Mouse (Mus musculus): Measurements from ENCODE around the gene Nckap5l. TPM values are rescaled to one million over a fixed set of nuclear protein-coding genes. Genes with fewer than 3 reads are reported as not detected.
A peak's percentile ranks its signal among the peaks of the same experiment; 100 is the strongest.

Gene Nckap5l
- total RNA-seq (2021): 10 to 100 TPM; 30.4 to 36.0 TPM
- long read RNA-seq, experiment 1, partial matches to known transcripts: 17 of 20 reads
- long read RNA-seq, experiment 1, other reads (novel, unspliced or antisense): 3 of 20 reads
- long read RNA-seq, experiment 2, full-length matches to known transcripts: 1 of 11 reads
- long read RNA-seq, experiment 2, partial matches to known transcripts: 6 of 11 reads
- long read RNA-seq, experiment 2, other reads (novel, unspliced or antisense): 4 of 11 reads

DNA sequence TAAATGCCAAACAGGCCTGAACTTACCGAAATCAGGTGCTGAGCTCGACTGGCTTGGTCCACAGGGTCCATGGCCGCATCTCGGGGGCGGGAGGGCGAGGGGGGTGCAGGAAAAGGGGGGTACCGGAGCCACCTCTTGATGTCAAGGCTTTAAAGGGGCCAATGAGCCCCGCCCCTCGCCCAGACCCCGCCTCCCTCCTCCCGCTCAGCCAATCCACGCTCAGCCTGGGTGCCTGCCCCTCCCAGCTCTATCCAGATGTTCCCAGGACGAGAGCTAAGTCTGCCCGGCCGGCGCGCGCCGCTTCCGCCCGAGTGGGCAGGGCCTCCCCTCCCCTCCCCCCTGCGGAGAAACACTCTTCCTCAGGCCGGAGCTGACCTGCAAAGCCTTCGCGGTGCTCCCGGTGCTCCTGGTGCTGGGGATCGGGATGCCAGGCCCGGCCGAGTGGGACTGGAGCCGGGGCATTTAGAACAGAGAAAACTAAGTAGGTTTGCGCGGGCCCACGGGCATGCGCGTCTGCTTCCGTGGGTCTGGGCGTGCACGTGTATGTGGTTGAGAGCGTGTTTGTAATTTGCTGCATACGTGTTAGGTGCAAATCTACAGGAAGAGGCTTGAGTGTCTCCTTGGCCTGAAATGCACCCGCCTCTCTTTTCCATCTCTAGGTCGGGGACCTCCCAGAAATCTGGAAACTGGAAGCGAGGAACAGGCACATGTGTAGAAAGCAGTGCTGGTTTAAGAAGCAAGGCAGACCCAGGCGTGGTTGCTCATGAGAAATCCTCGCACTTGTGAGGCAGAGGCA is at the start of gene Nckap5l:
Nckap5l (minus strand) TSS at position 143 of the 796 bp plus-strand sequence.
- DNase-seq: peak; percentile 96

DNA sequence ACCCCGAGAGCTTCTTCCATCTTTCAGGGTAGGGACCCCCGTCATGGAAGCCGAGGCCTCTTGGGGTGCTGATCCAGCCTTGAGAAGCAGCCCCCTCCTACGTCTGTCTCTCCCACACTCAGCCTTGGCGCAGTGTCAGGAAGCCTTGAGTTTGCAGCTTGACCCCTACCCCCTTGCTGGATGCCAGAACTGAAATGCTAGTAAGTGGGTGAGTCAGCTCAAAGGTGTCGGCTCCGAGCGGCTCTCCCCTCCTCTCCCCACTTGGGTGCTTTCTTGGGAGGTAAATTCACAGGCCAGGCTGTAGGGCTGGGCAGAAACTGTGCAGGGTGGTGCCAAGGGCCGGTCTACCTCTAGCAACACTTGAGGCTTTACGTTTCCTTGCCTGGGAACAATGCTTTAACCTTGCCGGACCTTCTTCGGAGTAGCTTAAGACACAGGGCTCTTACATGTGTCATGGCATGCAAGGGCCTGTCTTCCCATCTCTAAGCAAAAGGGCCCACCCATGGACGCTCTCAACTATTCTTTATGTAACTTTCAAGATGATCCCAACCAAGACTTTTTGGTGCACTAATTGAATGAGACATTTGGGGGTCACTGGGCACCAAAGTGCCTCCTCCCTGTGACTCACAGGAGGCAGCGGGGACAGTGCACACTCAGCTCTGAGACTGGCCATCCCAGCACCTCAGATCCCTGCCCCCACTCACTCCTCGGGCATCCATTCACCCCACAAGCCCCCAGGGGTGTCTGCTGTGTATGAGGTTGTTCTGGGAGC is 48.0 kb upstream of the Nckap5l start:
- peak; percentile 46 to 55 for DNase-seq

DNA sequence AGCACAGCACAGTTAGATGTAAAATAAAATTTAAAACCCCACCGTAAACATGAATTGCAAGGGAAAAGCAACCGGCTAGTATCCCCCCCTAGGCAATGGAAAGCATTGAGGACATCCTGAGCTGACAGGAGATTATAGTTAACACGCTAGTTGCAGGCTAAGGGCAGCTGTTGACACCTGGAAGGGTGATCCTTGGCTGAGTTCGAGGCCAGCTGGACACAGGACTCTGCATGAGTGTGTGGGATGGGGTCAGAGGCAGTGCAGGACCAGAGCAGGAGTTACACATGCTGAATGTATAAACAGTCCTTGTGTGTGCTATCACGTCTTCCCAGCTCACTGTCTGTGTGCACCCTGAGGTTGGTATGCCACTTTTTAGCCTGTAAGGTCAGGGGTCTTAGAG is 45.7 kb upstream of the Nckap5l start:
- no peak for DNase-seq

DNA sequence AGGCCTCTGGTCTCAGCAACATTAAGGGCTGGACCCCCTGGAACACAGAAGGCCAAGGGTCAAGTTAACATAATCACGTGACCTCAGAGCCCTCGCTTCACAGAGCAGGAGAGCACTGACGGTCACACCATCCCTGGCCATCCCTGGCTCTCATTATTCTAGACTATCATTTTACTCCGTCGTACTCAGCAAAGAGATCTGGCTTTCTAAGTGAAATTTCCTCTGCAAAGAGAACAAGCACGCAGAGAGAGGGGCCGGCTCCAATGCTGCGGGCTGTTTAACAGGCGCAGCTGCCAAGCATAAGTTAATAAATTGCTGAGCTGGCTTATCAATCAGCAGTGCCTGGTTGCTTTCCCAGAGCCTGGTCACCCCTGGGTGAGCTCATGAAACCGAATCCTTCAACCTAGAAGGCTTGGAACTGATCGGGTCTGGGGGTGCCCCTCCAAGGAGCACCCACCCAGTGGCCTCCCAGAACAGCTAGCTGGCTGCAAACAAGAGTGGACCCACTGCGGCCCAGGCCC is 44.8 kb upstream of the Nckap5l start:
- DNase-seq: peak in 1 of 2 experiments; percentile 19

DNA sequence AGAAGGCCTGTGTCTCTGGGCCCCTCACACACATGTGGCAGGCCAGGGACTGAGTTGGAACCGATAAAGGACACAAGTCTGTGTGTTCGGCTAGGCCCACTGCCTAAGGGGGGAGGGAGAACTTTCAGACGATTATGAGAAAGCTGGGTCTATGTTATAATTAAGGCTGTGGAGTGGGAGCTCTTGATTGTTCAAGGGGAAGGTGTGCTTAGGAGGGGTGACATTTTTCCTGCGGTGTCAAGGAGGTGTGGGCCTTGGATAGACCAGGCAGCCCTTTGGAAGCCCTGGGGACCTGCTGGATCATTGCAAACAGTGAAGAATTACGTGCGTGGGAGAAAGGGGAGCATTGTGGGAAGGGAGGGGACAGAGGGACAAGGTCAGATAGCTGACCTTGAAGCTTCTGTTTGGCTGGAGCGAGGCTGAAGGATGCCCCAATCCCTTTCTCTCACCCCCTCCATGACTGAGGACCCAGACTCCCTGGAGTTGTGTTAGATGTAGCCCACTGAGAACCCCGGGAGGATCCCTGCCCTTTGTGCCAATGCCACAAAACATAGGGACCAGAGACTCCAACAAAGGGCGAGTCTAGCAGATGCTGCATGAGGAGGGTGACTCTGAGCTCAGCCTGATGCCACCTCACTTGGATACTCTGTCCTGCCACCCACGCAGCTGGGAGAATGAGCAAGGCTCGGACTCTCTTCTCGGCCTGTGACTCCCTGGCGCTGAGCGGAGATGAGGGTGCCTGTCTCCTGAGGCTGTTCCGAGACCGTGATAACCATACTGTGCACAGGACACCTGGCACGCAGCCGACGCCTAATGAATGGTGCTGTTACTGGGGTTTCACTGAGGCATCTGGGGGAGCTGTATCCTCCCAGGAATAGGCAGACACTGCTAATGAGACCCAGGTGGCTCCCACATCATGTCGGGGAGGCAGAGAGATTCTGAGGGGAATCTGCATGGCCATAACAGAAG is 44.0 kb upstream of the Nckap5l start:
- peak; percentile 30 to 35 for DNase-seq

DNA sequence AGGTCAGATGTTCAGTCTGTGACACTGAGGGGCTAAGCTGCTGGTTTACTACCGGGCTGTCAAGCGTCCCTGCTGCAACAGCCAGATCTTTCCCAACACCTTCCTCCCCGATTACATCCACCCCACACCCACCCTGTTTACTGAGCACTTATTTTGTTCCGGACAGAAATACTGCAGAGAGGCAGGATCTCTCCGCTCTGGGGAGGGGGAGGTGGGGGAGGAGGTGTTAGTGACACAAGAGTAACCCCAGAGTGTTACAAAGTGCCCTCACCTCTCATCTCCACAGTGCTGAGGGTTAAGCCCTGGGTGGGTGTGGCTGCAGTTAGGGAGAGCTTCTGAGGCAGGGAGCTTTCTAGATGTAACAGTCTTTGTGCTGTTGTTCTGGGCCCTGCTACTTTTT is 42.8 kb upstream of the Nckap5l start:
- DNase-seq: no peak

DNA sequence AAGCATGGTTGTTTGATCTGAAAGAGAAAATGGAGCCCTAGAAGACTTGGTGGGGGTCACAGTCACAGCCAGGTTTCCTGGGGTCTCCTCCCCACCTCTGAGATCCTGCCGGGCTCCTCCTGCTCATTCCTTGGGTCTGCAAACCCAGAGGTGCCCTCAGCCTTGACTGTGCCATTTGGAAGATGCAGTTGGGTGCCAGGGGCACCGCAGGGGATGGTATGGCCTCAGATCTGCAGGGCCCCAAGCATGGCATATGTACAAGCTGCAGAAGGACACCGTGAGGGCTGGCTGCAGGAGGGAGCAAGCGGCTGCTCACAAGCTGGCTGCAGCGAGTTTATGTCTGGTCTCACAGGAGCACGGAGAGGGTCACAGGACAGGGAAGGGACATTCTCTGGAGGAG is 42.2 kb upstream of the Nckap5l start:
- DNase-seq: no peak

DNA sequence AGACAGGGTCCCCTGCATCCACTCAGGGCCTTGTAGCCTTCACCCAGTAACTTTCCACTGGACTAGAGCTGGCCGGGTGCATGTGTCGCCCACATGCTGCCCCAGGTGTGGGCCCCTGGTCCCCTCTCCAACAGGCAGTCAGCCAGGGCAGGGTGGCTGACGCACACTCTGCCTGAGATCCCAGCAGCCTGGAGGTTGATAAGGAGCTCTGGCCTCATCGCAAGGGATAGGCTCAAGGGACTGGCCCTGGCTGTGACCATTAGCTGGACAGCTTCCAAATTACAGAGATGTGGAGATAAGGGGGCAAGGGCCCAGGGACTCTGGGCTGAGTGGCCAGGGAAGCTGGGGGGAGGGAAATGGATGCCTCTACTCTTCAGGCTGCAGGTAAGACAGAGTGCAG is 41.2 kb upstream of the Nckap5l start:
- DNase-seq: peak; percentile 74 to 78

DNA sequence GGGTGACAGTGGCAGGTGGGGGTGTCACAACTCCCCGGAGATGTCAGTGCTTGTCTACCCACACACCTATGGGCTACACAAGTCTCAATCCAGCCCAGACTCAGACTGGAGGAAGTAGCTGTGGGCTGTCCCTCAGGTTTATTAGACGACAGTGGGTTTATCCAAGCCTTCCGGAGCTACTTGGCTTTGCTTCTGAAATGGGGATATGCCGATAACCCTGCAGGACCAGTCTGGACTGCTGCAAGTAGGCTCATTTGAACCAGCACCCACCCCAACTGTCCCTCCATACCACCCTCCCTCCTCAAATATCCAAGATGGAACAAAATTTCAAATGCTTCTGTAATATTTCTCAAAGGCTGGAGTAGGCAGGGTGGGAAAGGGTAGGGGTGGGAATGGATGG is 40.8 kb upstream of the Nckap5l start:
- DNase-seq: no peak

DNA sequence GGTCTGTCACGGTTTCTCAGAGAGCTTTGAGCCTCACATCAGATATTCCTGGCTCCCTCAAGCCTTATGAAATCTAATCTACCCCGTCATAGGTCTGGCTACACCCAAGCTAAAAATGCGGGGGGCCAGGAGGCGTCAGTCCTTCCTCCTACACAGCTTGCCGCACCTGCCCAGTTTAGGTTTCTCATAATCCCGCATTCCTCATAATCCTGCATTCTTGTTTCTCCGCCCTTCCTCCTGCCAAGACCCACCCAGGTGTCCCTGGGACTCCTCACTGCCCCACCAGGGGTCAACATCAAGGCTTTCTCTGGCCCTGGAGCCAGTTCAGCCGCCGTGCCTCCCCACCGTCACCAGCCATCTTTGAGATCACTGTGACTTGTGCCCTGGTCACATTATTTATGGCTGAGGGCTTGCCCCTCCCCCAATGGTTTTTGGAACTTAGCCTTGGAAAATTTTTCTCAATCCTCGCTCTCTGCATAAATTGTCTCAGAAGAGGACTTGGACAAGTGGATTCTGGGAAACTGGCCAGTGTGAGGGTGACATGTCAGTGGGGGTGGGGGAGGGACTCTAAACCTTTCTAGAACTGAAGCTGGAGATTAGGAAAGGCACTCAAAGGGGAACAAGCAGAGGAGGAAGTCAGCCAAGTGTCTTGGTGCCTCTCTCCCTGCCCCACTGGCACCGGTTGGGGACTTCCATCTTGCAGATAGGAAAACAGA is 40.1 kb upstream of the Nckap5l start:
- peak; percentile 76 to 82 for DNase-seq

DNA sequence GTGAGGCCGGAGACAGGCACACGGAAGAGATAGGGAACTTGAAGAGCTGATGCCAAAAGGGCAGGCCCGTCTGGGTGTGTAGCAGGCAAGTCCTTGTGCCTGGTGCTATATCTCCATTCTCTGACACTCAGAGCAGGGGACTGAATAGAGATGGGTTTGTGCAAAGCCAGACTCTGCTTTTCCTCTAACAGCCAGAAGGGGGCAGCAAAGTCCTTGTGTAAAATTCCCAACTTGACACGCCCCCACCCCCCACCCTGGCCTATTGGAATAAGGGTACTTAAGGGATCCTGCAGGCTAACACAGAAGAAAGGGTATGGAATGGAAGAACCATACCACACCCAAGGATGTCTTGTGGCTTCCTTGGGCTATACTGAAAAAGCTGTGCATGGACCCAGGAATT is 39.5 kb upstream of the Nckap5l start:
- DNase-seq: peak; percentile 43 to 75

DNA sequence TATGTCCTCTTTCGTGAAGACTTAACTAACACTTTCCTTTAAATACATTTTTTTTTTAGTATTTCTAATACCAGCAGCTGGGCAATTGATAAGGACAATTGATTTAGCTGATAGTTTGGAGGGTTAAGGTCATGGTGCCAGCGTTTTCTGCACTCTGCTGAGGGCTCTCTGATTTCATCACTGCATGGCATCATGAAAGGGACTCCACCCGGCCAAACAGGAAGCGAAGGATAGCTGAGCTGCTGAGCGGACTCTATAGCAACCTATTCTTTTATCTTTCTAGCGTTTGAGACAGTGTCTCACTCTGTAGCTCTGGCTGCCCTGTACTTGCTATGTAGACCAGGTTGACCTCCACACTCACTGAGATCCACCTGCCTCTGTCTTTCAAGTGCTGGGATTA is 27.2 kb upstream of the Nckap5l start:
- DNase-seq: no peak

DNA sequence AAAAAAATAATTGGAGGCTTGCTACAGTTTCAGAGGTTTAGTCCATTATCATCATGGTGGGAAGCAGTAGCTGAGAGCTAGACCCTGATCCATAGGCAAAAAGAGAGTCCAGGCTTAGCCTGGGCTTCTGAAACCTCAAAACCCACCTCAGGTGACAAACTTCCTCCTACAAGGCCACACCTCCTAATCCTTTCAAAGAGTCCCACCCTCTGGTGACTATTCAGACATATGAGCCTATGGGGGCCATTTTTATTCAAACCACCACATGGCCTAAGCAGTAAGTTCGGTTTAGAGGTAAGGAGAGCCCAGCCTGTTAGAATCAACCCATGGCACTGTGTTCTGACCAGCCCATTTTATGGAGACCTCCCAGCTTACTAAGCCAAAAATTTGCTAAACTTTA is 18.3 kb upstream of the Nckap5l start:
- DNase-seq: no peak

DNA sequence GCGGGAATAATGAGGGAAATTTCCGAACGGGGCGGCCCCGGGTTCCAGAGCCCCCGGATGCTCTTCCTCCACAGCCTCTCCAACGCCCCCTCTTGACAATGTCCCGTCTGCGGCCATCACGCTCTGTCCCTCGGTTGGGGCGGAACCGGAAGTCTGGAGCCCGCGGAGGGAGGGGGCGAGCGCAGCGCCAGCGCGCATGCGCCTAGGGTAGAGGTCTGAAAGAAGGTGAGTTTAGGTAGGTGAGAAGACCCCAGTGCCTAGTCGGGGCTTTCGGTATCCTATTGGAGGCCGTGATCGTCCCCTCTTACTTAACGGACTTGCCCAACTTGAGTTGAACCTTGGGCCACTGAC is 17.0 kb upstream of the Nckap5l start, which contains the start of gene Bcdin3d:
Bcdin3d (minus strand) TSS at position 155 of the 351 bp plus-strand sequence.
- DNase-seq: peak; percentile 90 to 93

DNA sequence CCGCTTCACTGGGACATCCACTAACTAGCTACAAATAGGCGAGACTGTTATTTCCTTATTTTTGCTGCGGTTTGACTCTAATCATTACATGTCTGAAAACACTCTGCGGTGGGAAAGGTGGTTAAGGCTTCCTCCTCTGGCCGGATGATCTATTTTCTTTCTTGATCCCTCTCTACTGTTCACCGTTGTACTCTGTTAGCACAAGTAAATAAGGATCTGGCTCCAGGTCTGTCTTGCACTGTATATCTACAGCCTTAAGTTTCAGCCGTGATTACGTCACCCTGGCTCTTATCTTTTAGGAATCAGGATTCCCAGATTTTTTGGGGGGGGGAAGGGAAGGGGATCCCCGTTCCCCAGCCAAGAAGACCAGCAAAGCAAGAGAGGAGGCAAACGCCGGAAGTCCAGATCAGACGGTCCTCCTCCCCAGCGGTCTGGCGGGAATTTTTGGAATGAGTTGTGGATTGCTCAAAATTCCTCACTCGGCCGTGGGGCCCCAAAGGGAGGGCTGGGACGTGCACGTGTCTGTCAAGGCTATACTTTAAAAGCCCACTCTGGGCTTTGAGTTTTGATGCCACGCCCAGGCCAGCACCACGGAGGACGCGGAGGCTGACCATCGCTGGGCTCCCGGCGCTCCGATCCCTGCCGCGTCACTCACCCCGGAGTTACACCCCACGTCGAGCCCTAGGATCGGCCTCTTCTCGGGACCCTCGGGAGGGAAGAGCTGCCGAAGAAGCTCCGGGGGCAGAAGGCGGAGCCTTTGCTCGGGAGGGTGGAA is 16.4 kb upstream of the Nckap5l start:
- peak; percentile 76 to 81 for DNase-seq

DNA sequence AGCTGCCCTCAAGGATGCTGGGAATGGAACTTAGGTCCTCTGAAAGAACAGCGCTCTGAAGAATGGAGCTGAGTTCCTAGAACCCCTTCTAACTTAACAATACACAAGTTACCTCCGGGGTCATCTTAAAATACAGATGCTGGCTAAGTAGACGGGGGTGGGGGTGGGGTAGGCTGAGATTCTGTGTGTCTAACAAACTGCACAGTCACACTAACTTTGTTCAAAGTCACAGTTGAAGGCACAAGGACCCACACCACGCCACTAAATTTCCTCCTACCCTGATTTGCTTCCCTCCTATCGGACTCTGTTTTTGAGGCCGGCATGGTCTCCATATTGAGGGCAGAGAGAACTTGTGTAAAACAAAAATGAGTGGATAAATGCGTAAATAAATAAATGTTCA is 15.4 kb upstream of the Nckap5l start:
- DNase-seq: no peak

DNA sequence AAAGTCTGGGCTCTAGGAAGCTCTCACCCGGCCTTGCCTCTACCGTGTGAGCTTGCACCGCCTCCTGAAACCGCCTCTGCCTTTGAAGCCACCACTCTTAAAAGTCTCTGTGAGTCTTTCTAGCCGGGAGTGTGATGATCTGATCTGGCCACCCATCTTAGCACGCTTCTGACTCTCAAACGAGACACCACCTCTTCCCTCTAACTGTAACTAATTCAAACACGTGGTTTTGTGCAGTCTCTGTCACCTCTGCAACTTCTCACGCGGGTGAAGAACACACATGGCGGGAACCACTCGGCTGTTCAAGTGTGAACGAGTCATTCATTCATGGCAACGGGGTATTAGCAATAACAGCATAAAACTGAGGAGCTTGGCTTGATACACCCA is 14.1 kb upstream of the Nckap5l start:
- no peak for DNase-seq

DNA sequence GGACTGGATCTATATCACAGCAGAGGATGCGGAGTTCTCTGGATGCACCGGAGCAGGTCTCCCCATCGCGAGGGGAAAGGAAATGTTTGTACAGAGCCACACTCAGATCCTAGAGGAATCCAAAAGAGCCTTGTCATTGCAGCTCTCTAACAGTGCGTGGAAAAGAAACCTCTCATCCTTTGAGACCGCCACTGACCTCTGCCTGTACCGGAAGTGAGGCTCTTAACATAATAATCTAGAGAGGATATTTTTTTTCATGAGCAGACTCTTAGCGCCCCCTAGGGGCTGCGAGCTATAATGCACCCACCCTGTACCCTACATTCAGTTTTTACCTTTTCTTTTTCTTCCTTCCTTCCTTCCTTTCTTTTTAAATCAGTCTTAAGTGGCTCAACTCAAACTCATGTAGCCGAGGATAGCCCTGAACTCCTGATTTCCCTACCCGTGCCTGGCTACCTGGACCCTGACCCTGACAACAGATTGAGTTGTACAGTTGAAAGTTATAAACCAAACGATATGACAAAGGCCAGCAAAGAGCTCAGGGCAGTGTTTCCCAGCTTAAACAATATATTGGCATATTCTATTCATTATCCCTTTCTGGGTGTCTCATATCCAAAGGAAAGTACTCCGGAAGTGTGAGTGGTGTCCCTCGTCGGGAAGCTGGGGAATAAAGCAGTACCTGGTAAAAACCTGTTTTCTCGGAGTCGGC is 13.6 kb upstream of the Nckap5l start:
- DNase-seq: peak; percentile 53 to 73

DNA sequence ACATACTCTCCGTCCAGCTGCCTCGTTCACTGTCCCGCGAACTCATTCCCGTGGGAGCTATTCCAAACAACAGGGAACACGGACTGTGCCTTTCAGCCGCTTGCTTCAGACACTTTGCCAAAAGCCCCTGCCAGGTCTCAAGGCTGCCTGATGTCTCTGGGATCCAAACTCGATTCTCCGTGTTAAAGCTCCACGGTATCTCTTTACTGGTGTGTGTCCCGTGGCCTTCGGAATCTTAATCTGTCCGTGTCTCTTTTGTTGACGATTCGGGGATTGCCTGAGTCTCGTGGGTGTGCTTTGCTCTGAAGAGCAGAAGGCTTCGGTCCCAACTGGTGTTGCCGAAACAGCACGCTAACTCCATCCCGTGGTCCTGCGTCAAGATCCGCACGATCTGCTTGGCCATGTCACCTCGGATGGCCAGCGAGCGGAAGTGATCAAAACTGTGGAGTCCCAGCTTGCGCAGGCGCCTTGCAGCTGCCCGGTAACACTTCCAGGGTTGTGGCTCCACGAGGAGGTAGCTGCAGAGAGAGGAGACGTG is 12.7 kb upstream of the Nckap5l start:
- DNase-seq: no peak

Data from adrenal gland, postnatal 36 days (tissue).